Mouse (Mus musculus): ENCODE data around the gene Fgfrl1. TPM values are rescaled to one million over a fixed set of nuclear protein-coding genes. Genes with fewer than 3 reads are reported as not detected.
A peak's percentile ranks its signal among the peaks of the same experiment; 100 is the strongest.

Gene Fgfrl1
- 15.8 and 17.4 TPM in 2 replicates for polyA plus RNA-seq (2015; fragmentation: Nextera tagmentation; extraction: Ambion mirVana)

GRCm38 (mm10) chr5:108692271-108692670, at the start of gene Fgfrl1:
TSS of gene Fgfrl1 (plus strand) at chr5:108692382.
- no peaks in the 10 kb centered on the region for H3K9me3 ChIP-seq (ENCODE audit: low read length)
- peak; percentile 32 for ATAC-seq
- peak; percentile 77 for DNase-seq (ENCODE audit: low spot score)
- no peaks in the 10 kb centered on the region; the same call in 1 of the 2 replicates for H3K4me1 ChIP-seq (ENCODE audit: insufficient read depth, low read depth, low read length)
- 0% methylated on average over 16 of the region's 18 CpGs for WGBS
- TF ChIP-seq CTCF (IDR thresholded peaks at IDR 0.05) = peak; percentile 70
- TF ChIP-seq EP300 (IDR thresholded peaks at IDR 0.05) = no peak
- peak within 1 kb of the TSS; percentile 98 for H3K4me2 ChIP-seq (replicated peaks; ENCODE audit: low read depth, low read length)
- no peaks in the 10 kb centered on the region for H3K27me3 ChIP-seq (replicated peaks; ENCODE audit: insufficient read depth, low read length)
- peak within 1 kb of the TSS; percentile 25 for H3K4me3 ChIP-seq (ENCODE audit: low read depth, low read length)
- H3K36me3 ChIP-seq (ENCODE audit: insufficient read depth, low read length) = no peaks in the 10 kb centered on the region
- H3K27ac ChIP-seq (ENCODE audit: low read length) = no peak within 1 kb of the TSS
- H3K9ac ChIP-seq (replicated peaks; ENCODE audit: low read depth) = no peak within 1 kb of the TSS; the same call in 1 of the 2 replicates

- Histone ChIP-seq H3K9me3 (ENCODE audit: low read length) (no peaks in the 10 kb centered on the region), H3K36me3 (ENCODE audit: insufficient read depth, low read length) (no peaks in the 10 kb centered on the region), H3K27me3 (replicated peaks; ENCODE audit: insufficient read depth, low read length) (no peaks in the 10 kb centered on the region), H3K4me3 (ENCODE audit: low read depth, low read length) (no peak overlapping the region), H3K9ac (replicated peaks; ENCODE audit: low read depth) (no peak overlapping the region), H3K4me2 (replicated peaks; ENCODE audit: low read depth, low read length) (no peak overlapping the region), H3K4me1 (ENCODE audit: insufficient read depth, low read depth, low read length) (no peaks in the 10 kb centered on the region), H3K27ac (ENCODE audit: low read length) (no peak overlapping the region)
- ATAC-seq (peak; percentile 66), DNase-seq (ENCODE audit: low spot score) (peak; percentile 60)
- 63% methylated on average over 2 of the region's 2 CpGs for WGBS
- TF ChIP-seq CTCF (IDR thresholded peaks at IDR 0.05) (no peak), EP300 (IDR thresholded peaks at IDR 0.05) (peak; percentile 69)
These were observed 48.5 kb upstream of the Fgfrl1 start for GRCm38 (mm10) chr5:108643674-108644073.

- H3K27ac ChIP-seq (ENCODE audit: low read length) = no peak overlapping the region
- ATAC-seq (peak; percentile 55), DNase-seq (ENCODE audit: low spot score) (peak; percentile 61)
- 77% methylated on average over 9 of the region's 9 CpGs for WGBS
- no peaks in the 10 kb centered on the region for H3K36me3 ChIP-seq (ENCODE audit: insufficient read depth, low read length)
- no peaks in the 10 kb centered on the region for H3K27me3 ChIP-seq (replicated peaks; ENCODE audit: insufficient read depth, low read length)
- H3K4me2 ChIP-seq (replicated peaks; ENCODE audit: low read depth, low read length) = no peak overlapping the region
- no peak overlapping the region for H3K4me3 ChIP-seq (ENCODE audit: low read depth, low read length)
- no peaks in the 10 kb centered on the region for H3K4me1 ChIP-seq (ENCODE audit: insufficient read depth, low read depth, low read length)
- no peak for TF ChIP-seq EP300 (IDR thresholded peaks at IDR 0.05)
- TF ChIP-seq CTCF (IDR thresholded peaks at IDR 0.05) = peak; percentile 66
- H3K9ac ChIP-seq (replicated peaks; ENCODE audit: low read depth) = no peak overlapping the region
- H3K9me3 ChIP-seq (ENCODE audit: low read length) = no peaks in the 10 kb centered on the region
These were observed 46.4 kb upstream of the Fgfrl1 start for GRCm38 (mm10) chr5:108645651-108646342.

GRCm38 (mm10) chr5:108646343-108646660, 45.9 kb upstream of the Fgfrl1 start:
- 63% methylated on average over 3 of the region's 3 CpGs for WGBS
- Histone ChIP-seq H3K4me3 (ENCODE audit: low read depth, low read length) (no peak overlapping the region), H3K27ac (ENCODE audit: low read length) (no peak overlapping the region), H3K4me2 (replicated peaks; ENCODE audit: low read depth, low read length) (no peak overlapping the region), H3K9me3 (ENCODE audit: low read length) (no peaks in the 10 kb centered on the region), H3K9ac (replicated peaks; ENCODE audit: low read depth) (no peak overlapping the region), H3K4me1 (ENCODE audit: insufficient read depth, low read depth, low read length) (no peaks in the 10 kb centered on the region), H3K27me3 (replicated peaks; ENCODE audit: insufficient read depth, low read length) (no peaks in the 10 kb centered on the region), H3K36me3 (ENCODE audit: insufficient read depth, low read length) (no peaks in the 10 kb centered on the region)
- ATAC-seq (no peak), DNase-seq (ENCODE audit: low spot score) (no peak)
- TF ChIP-seq EP300 (IDR thresholded peaks at IDR 0.05) = no peak
- no peak for TF ChIP-seq CTCF (IDR thresholded peaks at IDR 0.05)

- ATAC-seq (no peak), DNase-seq (ENCODE audit: low spot score) (no peak)
- Histone ChIP-seq H3K4me1 (ENCODE audit: insufficient read depth, low read depth, low read length) (no peaks in the 10 kb centered on the region), H3K27me3 (replicated peaks; ENCODE audit: insufficient read depth, low read length) (no peaks in the 10 kb centered on the region), H3K4me2 (replicated peaks; ENCODE audit: low read depth, low read length) (no peak overlapping the region), H3K9ac (replicated peaks; ENCODE audit: low read depth) (no peak overlapping the region), H3K27ac (ENCODE audit: low read length) (no peak overlapping the region), H3K9me3 (ENCODE audit: low read length) (no peaks in the 10 kb centered on the region), H3K4me3 (ENCODE audit: low read depth, low read length) (no peak overlapping the region), H3K36me3 (ENCODE audit: insufficient read depth, low read length) (no peaks in the 10 kb centered on the region)
- no peak for TF ChIP-seq EP300 (IDR thresholded peaks at IDR 0.05)
- TF ChIP-seq CTCF (IDR thresholded peaks at IDR 0.05) = no peak
- 90% methylated on average over 2 of the region's 2 CpGs for WGBS
These were observed 44.9 kb upstream of the Fgfrl1 start for GRCm38 (mm10) chr5:108647311-108647710.

- Histone ChIP-seq H3K9ac (replicated peaks; ENCODE audit: low read depth) (no peak overlapping the region), H3K4me3 (ENCODE audit: low read depth, low read length) (no peak overlapping the region), H3K36me3 (ENCODE audit: insufficient read depth, low read length) (no peaks in the 10 kb centered on the region; the same call in 1 of the 2 replicates), H3K27me3 (replicated peaks; ENCODE audit: insufficient read depth, low read length) (no peaks in the 10 kb centered on the region), H3K27ac (ENCODE audit: low read length) (no peak overlapping the region), H3K4me2 (replicated peaks; ENCODE audit: low read depth, low read length) (no peak overlapping the region), H3K9me3 (ENCODE audit: low read length) (no peaks in the 10 kb centered on the region), H3K4me1 (ENCODE audit: insufficient read depth, low read depth, low read length) (no peaks in the 10 kb centered on the region)
- ATAC-seq (peak; percentile 69), DNase-seq (ENCODE audit: low spot score) (peak; percentile 57)
- 58% methylated on average over 2 of the region's 2 CpGs for WGBS
- no peak for TF ChIP-seq CTCF (IDR thresholded peaks at IDR 0.05)
- TF ChIP-seq EP300 (IDR thresholded peaks at IDR 0.05) = peak; percentile 60; the same call in 1 of the 2 replicates
These were observed 44.2 kb upstream of the Fgfrl1 start for GRCm38 (mm10) chr5:108647820-108648465.

Data from lung, postnatal 0 days (tissue).